Mouse (Mus musculus): ENCODE data around the gene Rsph6a.

The Rsph6a gene

DNA sequence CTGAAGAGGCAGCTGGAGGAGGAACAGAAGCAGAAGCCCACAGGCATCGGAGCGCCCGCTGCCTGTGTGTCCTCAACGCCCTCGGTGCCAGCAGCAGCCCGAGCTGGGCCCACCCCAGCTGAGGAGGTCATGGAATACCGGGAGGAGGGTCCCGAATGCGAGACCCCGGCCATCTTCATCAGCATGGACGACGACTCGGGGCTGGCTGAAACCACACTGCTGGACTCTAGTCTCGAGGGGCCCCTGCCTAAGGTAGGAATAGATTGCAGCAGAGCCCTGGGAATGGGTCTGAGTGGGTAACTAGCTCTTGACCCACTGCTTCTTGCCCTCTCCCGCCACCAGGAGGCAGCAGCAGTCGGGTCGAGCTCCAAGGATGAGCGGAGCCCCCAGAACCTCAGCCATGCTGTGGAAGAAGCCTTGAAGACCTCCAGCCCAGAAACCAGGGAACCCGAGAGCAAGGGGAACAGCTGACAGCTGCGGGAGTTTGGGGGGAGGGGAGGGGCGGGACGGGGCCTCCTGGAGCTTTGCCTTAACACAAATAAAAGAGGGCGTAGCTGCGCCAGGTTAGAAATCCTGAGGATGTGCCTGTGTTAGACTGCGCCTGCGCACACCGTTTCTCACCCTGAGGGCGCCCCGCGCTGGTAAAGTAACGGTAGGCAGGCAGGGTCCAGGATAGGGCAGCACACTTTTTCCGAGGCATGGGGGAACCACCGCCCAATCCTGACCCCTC, at the start of gene Rsph6a:
TSS of gene Rsph6a (plus strand) at position 644 of the 730 bp plus-strand sequence.
- no peak for DNase-seq (ENCODE audit: low read depth)

DNA sequence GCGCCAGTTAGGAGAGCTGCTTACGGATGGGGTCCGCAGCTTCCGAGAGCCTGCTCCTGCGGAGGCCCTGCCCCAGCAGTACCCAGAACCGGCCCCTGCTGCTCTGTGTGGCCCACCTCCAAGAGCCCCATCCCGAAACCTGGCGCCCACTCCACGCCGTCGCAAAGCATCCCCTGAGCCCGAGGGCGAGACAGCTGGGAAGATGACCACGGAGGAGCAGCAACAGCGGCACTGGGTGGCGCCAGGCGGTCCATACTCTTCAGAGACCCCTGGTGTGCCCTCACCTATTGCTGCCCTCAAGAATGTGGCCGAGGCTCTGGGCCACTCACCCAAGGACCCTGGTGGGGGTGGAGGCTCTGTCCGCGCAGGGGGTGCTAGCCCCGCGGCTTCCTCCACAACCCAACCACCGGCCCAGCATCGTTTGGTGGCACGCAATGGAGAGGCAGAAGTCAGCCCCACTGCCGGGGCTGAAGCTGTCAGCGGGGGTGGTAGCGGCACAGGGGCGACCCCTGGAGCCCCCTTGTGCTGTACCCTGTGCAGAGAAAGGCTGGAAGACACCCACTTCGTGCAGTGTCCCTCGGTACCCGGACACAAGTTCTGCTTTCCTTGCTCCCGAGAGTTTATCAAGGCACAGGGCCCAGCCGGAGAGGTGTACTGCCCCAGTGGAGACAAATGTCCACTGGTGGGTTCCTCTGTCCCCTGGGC, 48.9 kb upstream of the Rsph6a start:
- no peak for DNase-seq (ENCODE audit: low read depth)

DNA sequence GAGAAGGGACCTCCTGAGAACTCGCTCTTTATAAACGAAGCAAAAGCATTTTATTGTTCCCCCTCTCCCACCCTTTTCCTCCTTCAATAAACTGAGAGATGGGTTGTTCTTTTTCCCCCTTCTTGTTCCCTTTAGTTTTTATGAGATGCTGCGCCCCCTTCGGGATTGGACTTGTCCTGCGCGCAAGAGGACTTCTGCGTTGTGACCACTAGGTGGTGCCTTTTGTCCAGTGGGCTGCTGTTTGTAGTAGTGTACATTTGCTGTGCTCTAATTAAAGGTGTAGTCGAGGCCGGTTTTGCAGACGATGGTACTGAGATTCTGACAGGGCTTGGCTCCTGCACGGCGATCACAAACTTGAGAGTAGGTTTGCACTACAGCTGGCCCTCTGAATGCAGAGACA, 48.0 kb upstream of the Rsph6a start:
- peak; percentile 88 for DNase-seq (ENCODE audit: low read depth)

DNA sequence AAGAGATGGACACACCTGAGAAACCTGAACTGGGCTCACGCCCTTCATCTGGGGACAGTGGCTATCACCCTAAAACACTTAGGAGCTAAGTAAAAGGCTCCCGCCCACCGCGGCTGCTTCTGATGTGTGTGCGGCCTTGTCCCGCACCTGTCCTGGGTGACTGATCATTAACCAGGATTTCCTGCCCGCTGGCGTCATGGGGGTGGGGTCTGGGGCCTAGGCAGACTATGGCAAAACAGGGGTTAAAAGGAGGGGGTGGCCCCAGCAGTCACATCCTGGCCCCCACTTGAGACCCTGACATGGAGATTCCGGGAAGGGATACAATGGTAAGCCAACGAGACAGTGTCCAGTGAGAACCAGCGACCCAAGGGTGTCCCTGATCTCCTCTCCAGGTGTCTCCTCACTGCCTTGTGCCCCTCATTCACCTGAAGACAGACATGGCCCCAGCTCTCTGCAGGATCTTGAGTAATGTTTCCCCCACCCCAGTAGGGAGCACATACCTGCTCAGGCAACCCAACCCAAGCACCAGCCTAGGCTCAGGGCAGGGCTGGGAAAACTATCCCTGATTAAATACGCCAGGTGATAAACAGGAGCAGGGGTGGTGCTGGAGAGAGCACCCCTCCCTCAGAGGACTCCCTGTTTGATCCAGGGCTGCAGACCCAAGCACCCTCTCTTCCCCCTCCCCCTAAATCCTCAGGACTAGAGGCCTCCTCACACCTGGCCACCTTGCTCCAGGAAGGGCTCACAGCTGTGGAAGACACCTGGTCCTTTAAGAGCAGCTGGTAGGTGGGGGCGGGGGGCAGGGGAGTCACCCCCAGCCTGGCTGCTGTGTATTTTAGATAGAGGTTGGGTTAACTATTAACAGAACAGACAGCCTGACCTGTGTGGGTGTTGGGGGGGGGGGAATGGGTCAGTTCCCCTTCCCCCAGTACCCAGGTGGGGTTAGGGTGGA, 47.2 kb upstream of the Rsph6a start:
- no peak for DNase-seq (ENCODE audit: low read depth)

DNA sequence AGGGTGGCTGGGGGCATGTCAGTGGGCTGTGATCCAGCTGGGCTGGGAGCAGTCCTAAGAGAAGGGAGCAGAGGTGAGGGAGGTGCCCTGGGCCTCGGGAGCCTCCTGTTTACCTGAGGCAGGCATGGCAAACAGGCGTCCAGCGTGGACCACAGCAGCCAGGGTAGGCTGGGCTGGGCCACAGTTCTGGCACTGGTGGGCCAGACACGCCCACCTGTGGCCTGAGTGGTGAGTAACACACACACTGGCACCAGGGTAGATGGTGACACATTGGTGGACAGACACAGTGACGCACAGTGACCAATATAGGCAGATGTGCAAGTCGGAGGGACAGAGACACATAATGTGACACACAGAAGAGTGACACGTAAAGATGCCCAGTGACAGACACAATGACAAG, 43.9 kb upstream of the Rsph6a start:
- DNase-seq (ENCODE audit: low read depth): no peak

DNA sequence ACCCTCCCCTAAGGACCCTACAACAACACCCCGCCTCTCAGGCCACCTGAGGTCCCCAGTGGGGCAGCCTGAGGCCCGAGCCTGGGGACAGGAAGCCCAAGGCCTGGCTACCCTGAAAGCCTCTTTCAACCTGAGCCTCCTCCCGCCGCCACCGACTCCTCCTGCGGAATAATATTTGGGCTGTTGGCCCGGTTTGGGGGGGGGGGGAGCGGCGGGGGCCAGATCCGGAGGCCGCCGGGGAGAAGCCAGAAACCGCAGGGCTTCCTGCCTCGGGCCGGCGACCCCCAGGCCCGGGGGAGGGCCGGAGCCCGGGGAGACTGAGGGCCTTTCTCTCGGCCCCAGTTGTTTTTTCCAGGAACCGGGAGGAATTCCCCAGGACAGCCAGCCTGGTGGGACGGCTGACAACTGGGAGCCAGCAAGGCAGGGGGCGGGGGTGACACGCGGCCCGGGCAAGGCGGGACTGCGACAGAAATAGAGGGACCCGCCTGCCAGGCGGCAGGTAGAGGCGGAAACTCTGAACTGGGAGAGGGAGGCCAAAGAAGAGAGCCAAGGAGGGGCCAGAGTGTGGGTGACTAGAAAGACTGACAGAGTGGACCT, 42.4 kb upstream of the Rsph6a start:
- DNase-seq (ENCODE audit: low read depth): no peak

DNA sequence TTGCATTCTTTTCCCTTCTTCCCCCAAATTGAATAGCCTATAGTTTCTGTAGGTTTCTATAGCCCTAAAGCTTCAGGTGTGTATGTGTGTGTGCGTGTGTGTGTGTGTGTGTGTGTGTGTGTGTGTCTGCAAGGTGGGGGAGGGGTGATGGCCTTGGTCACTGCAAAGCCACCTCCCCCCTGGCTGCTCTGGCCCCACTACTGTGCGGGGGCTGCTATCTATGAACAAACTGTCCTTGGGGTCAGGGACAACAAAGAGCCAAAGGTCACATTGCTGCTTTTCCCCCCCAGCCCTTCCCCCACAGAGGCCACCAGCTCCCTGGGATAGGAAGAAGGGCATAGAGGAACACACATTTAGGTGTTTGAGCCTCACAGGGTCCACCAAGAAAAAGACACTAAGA, 41.6 kb upstream of the Rsph6a start:
- no peak for DNase-seq (ENCODE audit: low read depth)

DNA sequence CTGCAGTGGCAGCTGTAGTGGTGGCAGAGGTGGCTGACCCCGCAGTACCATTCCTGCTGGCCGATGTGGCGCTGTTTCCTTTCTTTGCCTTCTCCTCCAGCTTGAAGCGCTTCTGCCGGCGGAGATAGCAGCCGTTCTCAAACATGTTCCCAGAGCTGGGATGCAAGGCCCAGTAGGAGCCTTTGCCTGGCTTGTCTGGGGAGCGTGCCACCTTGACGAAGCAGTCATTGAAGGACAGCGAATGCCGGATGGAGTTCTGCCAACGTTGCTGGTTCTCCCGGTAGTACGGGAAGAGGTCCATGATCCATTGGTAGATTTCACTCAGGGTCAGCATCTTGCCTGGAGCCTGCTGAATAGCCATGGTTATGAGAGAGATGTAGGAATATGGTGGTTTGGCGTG, 40.0 kb upstream of the Rsph6a start:
- no peak for DNase-seq (ENCODE audit: low read depth)

DNA sequence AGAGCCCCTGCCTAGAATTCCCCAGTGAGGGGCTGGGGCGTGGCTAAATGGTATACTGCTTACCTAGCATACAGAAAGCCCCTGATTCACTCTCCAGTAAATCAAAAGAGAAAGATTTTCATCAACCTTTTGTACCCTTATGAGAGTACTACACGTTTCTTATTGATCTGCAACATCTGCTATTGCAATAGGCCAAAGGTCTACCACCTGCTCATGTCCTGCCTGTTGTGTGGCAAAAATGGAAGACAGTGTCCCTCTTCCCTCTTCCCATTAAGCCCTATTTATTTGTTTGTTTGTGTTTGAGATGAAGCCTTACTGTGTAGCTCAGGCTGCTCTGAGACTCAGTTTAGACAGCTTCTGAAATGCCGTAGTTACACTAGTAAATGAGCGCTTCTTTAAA, 38.4 kb upstream of the Rsph6a start:
- DNase-seq (ENCODE audit: low read depth): no peak

DNA sequence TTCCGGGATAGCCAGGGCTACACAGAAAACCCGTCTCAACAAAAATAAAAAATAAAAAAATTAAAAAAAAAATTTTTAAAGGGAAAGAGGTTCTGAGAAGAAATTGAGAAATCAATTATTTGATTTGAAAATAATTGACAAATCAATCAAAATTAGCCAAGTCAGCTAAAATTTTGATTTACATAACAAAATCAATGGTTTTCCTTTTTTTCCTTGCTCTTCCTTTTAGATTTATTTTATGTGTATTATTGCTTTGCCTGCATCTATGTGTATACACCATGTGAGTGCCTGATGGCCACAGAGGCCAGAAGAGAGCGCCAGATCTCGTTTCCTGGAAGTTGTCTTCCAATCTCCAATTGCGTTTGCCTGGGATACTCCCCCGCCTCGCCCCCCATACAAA, 36.6 kb upstream of the Rsph6a start:
- no peak for DNase-seq (ENCODE audit: low read depth)

DNA sequence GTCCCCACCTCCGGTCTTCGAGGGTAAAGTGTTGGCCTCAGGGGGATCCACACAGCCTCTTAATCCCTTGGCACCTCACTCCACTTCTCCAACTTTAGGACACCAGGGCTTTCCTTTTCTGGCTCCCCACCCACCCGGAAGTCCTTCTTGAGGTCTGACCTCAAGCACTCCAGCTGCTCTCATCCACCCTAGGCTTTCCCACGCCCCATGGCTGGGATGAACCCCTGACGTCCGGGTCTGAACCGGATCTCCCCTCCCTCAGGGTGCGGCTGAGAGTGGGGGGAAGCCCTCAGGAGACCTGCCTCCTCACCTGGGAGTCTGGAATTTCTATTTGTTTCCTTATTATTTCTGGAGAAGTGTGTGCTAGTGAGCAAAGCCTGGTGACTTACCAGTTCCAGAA, 33.4 kb upstream of the Rsph6a start:
- DNase-seq (ENCODE audit: low read depth): no peak

DNA sequence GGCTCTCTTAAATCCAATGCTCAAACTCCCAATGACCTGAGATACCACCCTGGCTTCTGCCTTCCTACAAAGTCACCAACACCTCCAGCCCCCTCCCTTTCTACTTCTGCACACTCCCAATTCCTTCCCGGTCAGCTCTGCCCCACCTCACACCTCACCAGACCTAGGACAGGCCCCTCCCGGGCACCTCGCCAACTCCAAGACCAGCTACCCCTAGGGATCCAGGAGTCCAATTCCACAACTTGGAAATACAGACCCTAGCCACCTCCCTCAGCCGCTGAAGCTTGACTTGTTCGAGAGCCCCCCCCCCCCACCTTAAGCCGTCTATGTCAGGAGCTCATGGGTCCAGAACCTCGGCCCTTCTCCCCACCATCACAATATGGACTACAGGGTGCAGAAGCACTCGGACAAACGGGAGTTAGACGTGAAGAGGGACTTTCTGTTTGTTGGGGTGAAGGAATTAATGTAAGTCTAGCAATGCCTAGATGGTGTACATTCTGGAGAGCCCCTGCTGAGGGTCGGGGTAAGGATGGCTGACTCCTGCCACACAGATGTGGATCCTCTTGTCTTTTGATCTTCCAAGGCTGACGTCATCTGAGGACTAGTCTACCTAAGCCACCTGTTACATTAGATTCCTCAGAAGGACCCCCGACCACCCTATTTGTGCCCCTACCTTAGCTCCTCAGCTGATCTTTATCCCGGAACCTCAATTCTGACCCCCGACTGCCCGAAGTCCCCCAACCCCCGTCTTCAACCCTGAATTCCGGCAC, 32.1 kb upstream of the Rsph6a start:
- DNase-seq (ENCODE audit: low read depth): no peak

DNA sequence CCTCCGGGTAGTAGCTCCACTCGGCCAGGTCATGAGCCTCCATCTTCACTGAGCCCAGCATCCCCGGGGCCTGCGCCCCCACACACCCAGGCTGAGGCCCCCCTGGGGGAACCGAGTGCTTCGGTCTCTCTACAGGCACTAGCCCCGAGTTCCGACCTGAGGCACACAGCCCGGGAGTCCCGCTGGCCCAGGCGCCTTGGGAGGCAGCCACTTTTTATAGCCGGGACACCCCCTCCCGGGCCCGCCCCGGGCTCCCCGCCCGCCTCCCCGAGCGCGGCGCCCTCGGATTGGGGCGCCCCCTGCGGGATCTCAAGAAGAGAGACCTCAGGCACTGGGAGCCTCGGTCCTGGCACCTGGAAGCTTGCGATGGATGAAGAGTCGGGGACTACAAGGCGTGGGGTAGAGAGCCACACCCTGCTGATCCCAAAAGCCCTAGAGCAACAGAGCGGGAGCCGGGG, 31.1 kb upstream of the Rsph6a start, which contains the start of gene Foxa3:
TSS of gene Foxa3 (minus strand) at position 182 of the 458 bp plus-strand sequence.
- no peak for DNase-seq (ENCODE audit: low read depth)

DNA sequence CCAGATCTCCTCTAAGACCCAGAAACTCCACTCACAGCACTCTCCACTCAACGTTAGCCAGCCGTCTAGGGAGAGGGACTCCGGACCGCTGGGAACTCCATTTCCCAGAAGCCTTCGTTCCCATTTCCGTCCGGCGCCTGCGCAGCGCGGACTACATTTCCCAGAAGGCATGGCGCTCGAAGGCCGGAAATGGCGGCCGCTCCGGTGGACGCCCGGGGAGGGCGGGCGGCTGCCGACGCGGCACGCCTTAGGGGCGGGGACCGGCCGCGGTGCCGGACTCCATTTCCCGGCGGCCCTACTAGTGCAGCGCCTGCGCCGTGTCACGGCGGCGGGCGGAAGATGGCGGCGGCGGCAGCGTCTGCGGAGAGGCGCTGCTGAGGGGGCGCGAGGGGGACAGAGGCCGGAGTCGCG, 30.4 kb upstream of the Rsph6a start, which contains the start of gene Sympk:
TSS of gene Sympk (plus strand) at position 282 of the 411 bp plus-strand sequence.
- DNase-seq (ENCODE audit: low read depth): peak; percentile 87

DNA sequence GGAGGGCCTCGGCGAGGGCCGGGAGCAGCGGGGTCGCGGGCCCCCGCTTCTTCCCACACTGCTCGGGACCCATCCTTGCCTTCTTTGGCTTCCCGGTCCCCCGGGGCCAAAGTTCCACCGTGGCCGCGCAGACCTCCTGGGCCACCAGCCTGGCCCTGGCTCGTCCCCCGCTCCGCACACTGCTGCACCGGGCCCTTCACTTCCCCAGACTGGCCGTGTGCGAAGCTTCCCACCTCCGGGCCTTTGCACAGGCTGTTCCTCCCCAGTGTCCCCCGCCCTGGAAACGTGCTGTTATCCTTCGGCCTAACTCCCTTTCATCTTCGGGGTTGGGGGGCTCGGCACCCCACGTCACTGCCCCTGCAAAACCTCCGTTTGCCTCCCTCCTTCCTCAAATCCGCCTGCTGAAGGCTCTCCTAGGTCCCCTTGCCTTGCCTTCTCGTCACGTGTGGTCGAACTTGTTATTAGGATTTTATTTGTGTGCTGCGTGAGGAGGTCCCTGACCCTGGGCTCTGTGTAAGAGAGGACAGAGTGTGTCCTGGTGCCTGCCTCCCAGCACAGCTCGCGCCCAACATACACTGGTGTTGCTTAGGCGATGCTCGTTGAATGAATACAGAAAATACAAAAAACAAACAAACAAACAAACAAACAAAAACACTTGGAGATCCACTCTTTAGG, 29.8 kb upstream of the Rsph6a start:
- no peak for DNase-seq (ENCODE audit: low read depth)

DNA sequence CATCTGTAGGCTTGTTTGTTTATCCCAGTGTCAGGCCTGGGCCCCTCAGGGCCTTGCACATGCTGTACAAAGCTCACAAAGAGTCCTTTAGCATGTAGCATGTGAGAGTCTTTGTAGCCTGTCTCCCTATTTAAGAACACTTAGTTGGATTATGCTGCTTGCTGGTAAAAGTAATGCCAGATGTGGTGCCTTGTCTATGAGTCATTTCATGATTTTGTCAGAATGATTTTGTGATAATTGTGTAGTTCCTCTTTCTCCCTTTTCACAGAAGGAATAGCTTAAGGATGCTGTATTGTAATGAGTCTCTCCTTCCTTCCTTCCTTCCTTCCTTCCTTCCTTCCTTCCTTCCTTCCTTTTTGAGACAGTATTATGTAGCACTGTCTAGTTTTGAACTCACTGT, 26.4 kb upstream of the Rsph6a start:
- DNase-seq (ENCODE audit: low read depth): no peak

DNA sequence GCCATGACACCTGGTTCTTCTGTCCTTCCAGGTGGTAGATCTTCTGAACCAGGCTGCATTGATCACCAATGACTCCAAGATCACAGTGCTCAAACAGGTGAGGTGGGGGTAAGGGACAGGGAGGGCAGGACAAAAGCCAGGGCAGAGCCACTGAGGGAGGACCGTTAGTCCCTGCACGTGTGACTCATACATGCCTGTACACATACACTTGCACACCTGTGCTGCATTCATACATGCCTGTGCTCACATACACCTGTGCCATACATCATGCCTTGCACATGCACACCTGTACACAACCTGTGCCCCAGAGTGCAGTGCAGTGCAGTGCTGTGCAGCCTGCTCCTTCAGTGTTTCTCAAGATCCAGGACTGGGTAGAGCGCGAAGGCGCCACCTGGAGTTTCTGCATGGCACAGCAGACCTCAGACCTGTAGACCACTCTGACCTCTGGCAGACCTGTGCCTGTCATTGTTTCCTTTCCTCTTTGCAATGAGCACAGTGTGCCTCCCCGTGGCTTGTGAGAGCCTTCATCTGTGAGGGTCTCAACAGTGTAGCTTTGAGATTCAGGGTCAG, 25.3 kb upstream of the Rsph6a start:
- peak; percentile 54 for DNase-seq (ENCODE audit: low read depth)

DNA sequence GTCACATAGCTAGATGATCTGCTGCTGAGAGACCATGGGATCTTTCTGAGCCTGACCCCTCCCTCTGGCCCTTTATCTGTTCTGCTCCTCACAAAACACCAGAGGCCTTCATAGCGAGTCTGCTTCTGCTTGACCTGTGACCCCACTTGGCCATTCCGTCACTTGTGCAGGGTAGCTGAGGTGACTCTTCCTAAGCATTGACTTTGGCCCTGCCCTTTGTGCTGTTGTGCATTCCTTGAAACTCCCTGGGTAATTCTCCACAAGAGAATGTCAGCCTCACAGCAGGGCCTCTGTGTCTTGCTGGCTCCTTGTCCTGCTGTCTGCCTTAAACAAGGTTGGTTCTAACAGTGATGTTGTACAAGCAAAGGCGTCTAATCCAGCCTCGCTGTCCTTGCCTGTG, 22.8 kb upstream of the Rsph6a start:
- DNase-seq (ENCODE audit: low read depth): no peak

DNA sequence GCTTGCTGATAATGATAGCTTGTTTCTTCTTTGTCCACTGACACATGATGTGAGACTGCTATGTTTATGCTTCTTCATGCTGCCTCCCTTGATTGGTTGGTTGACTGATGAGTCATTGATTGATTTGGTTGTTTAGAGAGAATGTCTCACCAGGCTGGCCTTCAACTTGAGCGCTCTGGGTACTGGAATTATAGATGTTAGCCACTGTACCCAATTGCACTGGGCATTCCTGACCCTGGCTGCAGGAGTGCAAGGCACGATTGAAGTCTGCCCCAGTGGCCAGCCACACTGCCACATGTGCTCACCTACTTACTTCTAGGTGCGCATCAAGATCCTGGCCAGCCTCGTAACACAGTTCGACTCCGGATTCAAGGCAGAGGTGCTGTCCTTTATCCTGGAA, 9.9 kb upstream of the Rsph6a start:
- no peak for DNase-seq (ENCODE audit: low read depth)
